Mouse (Mus musculus) G1E (cell line): ENCODE measurements around the gene Gabrp.

Experiments
- CTCF ChIP-seq: IDR thresholded peaks from 2 replicates; pipeline ENCODE4 v1.5.1; 2012; ENCODE audit warnings: low read depth, low read length, inconsistent platforms, mixed read lengths
- GATA1 ChIP-seq: IDR thresholded peaks from 2 replicates; pipeline ENCODE4 v1.6.1; 2012; ENCODE audit warnings: borderline replicate concordance, low read length, inconsistent platforms, mixed read lengths
- GATA2 ChIP-seq: IDR thresholded peaks from 2 replicates; pipeline ENCODE4 v1.6.1; 2012; ENCODE audit warnings: low read depth, low read length, inconsistent platforms, borderline replicate concordance
- TAL1 ChIP-seq: conservative IDR thresholded peaks from 2 replicates; pipeline ENCODE4 v1.6.1; 2012; ENCODE audit warnings: low read depth, low read length, inconsistent platforms, mixed read lengths

GRCm38 (mm10) chr11:33607784-33608183 lies 29.0 kb upstream of the Gabrp start:
- no peak for TF ChIP-seq CTCF
- no peak for TF ChIP-seq GATA1
- TF ChIP-seq TAL1, result no peak
- TF ChIP-seq GATA2, result no peak
